Mouse (Mus musculus) hindbrain, embryonic 11.5 days (tissue): Measurements from ENCODE around the gene Lpar2. TPM values are rescaled to one million over a fixed set of nuclear protein-coding genes. Genes with fewer than 3 reads are reported as not detected.

Experiments used
- ATAC-seq: fragments of 200-750 bp; cut with Nextera tagmentation; 2 replicates; pipeline ENCODE4 v1.8.0; 2017; ENCODE audit warnings: mild to moderate bottlenecking, moderate TSS enrichment, moderate library complexity; ENCODE audit not compliant: low FRiP score
- DNase-seq: peaks from one replicate; pipeline ENCODE4 v3.0.0-alpha.2; 2015; ENCODE audit warnings: low spot score
- H3K27ac ChIP-seq: fragments of 300-500 bp; sonication (generic); 2 replicates; pipeline ENCODE4 v1.5.1; 2014; ENCODE audit warnings: mild to moderate bottlenecking, low read depth, low read length
- H3K27me3 ChIP-seq: fragments of 300-500 bp; sonication (generic); 2 replicates; pipeline ENCODE4 v1.6.1; 2014; ENCODE audit warnings: mild to moderate bottlenecking, low read length, moderate library complexity, mixed read lengths; ENCODE audit not compliant: control insufficient read depth, insufficient read depth
- H3K36me3 ChIP-seq: fragments of 300-500 bp; sonication (generic); 2 replicates; pipeline ENCODE4 v1.6.1; 2014; ENCODE audit warnings: mild to moderate bottlenecking, low read length, moderate library complexity, mixed read lengths; ENCODE audit not compliant: control insufficient read depth, insufficient read depth
- H3K4me1 ChIP-seq: fragments of 300-500 bp; sonication (generic); replicated peaks from 2 replicates; pipeline ENCODE4 v1.6.1; 2014; ENCODE audit warnings: low read length, mixed read lengths; ENCODE audit not compliant: control insufficient read depth, insufficient read depth
- H3K4me2 ChIP-seq: fragments of 300-500 bp; sonication (generic); replicated peaks from 2 replicates; pipeline ENCODE4 v1.6.1; 2014; ENCODE audit warnings: mild to moderate bottlenecking, low read depth, low read length
- H3K4me3 ChIP-seq: fragments of 300-500 bp; sonication (generic); 2 replicates; pipeline ENCODE4 v1.5.1; 2014; ENCODE audit warnings: low read depth, low read length
- H3K9ac ChIP-seq: fragments of 300-500 bp; sonication (generic); 2 replicates; pipeline ENCODE4 v1.6.1; 2014; ENCODE audit warnings: low read depth, low read length
- H3K9me3 ChIP-seq: fragments of 300-500 bp; sonication (generic); 2 replicates; pipeline ENCODE4 v1.6.1; 2016; ENCODE audit warnings: low read length; ENCODE audit not compliant: control insufficient read depth
- WGBS: fragments of 180-500 bp; shearing (Covaris S2); extraction: QIAGEN DNeasy Blood & Tissue Kit; methylation state at CpG from one replicate; pipeline ENCODE4 v1.1.7; 2014; 5-methylcytosine and 5-hydroxymethylcytosine counted together
- polyA plus RNA-seq: library from polyadenylated mRNA; unstranded; fragments of >200 nt; fragmentation: Nextera tagmentation; extraction: Ambion mirVana; gene quantifications from 2 replicates; pipeline ENCODE4 v1.2.1, GENCODE M21; 2014

Gene Lpar2
- polyA plus RNA-seq, 1 experiment from 2014 or later, result 1.2 TPM

- Histone ChIP-seq H3K27ac (no peak overlapping the region), H3K4me3 (no peak overlapping the region), H3K27me3 (no peaks in the 10 kb centered on the region), H3K9me3 (no peaks in the 10 kb centered on the region), H3K36me3 (no peaks in the 10 kb centered on the region), H3K4me1 (no peaks in the 10 kb centered on the region), H3K4me2 (no peak overlapping the region), H3K9ac (no peak overlapping the region)
- ATAC-seq (no peak), DNase-seq (no peak)
- WGBS, result 85% methylated on average over 11 of the region's 11 CpGs
Measured at GRCm38 (mm10) chr8:69870003-69870765, 48.0 kb downstream of the Lpar2 start.

DNA sequence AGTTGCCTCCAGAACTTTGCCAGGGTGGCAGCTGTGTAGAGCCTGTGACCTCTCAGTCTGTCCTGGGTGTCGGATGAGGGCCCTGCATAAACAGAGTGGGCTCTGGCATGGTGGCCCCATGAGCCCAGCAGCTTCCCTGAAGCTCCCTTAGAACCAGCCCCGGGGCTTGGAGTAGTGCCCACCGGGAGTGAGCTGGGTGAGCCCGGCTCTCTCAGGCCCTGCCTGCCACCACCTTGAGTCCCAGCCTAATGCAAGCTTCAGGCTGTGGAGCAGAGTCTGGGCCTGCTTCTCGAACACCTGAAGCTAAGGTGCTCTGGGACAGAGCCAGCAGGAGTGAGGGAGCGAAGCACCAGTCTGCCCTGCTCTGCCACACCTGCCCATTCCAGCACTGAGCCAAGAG is 48.7 kb downstream of the Lpar2 start:
- Histone ChIP-seq H3K4me3 (no peak overlapping the region), H3K27ac (no peak overlapping the region), H3K27me3 (no peaks in the 10 kb centered on the region), H3K9ac (no peak overlapping the region), H3K4me1 (no peaks in the 10 kb centered on the region), H3K9me3 (no peaks in the 10 kb centered on the region), H3K4me2 (no peak overlapping the region), H3K36me3 (no peaks in the 10 kb centered on the region)
- DNase-seq (no peak), ATAC-seq (no peak)
- 96% methylated on average over 6 of the region's 6 CpGs for WGBS

- H3K36me3 ChIP-seq, result no peaks in the 10 kb centered on the region
- no peaks in the 10 kb centered on the region for H3K4me1 ChIP-seq
- no peak overlapping the region for H3K4me3 ChIP-seq
- H3K4me2 ChIP-seq, result no peak overlapping the region
- DNase-seq (peak; percentile 86), ATAC-seq (no peak)
- H3K27ac ChIP-seq, result no peak overlapping the region
- WGBS, result 12% methylated on average over 9 of the region's 9 CpGs
- H3K9me3 ChIP-seq, result no peaks in the 10 kb centered on the region
- no peak overlapping the region for H3K9ac ChIP-seq
- H3K27me3 ChIP-seq, result peaks cover 6% of the 10 kb centered on the region
Measured at GRCm38 (mm10) chr8:69874155-69874554, 51.9 kb downstream of the Lpar2 start.

DNA sequence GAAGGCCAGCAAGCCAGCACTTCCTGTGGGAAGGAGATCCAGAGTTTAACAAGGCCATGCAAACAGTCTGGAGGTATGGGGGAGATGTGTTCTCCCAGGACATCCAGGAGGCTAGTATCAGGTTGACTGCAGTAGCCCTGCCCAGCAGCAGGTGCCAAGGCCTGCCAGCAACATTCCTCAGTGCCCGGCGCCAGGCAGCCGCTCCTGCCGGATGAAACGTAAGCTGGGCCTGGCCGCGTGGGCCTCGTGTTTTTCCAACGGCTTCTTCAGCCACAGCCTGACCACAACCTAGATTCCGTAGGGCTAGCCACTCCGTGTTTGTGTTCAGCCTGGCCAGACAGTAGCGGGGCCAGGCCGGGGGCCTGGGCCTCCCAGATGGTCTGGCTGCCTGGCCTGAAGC is 52.4 kb downstream of the Lpar2 start:
- no peaks in the 10 kb centered on the region for H3K9me3 ChIP-seq
- H3K4me3 ChIP-seq, result no peak overlapping the region
- 88% methylated on average over 13 of the region's 13 CpGs for WGBS
- no peaks in the 10 kb centered on the region for H3K4me1 ChIP-seq
- no peak overlapping the region for H3K9ac ChIP-seq
- no peak for DNase-seq
- H3K36me3 ChIP-seq, result no peaks in the 10 kb centered on the region
- H3K27me3 ChIP-seq, result peaks cover 11% of the 10 kb centered on the region
- no peak overlapping the region for H3K4me2 ChIP-seq
- H3K27ac ChIP-seq, result no peak overlapping the region
- no peak for ATAC-seq

- peaks cover 26% of the 10 kb centered on the region for H3K27me3 ChIP-seq
Measured at GRCm38 (mm10) chr8:69876097-69876496, 53.9 kb downstream of the Lpar2 start.

DNA sequence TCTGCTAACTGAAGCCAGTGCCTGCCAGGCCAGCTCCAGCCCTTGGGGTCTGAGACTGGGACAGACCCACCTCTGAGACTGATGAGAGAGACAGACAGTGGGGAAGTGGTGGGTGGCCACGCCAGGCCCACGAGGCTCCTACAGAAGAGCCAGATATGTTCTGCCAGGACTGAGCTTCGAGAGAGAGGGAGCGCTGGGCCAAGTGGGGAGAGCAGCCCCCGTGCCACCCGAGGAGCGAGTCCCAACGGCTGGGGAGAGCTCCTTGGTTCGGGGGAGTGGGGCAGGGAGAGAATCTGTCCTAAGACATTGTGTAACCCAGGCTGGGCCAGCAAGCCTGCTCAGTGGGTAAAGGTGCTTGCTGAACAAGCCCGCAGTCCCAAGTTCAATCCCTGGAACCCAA is 54.7 kb downstream of the Lpar2 start:
- DNase-seq (no peak), ATAC-seq (no peak)
- H3K4me3 ChIP-seq, result no peak overlapping the region
- no peaks in the 10 kb centered on the region for H3K36me3 ChIP-seq
- no peak overlapping the region for H3K4me2 ChIP-seq
- H3K4me1 ChIP-seq, result peaks cover 2% of the 10 kb centered on the region; the same call in 1 of the 2 replicates
- H3K9ac ChIP-seq, result no peak overlapping the region
- 77% methylated on average over 10 of the region's 10 CpGs for WGBS
- H3K27me3 ChIP-seq, result peaks cover 35% of the 10 kb centered on the region
- no peak overlapping the region for H3K27ac ChIP-seq
- no peaks in the 10 kb centered on the region for H3K9me3 ChIP-seq

More at GRCm38 (mm10) chr8:69876097-69876496, 53.9 kb downstream of the Lpar2 start:
- Histone ChIP-seq H3K4me3 (no peak overlapping the region), H3K36me3 (no peaks in the 10 kb centered on the region), H3K9me3 (no peaks in the 10 kb centered on the region), H3K4me1 (no peaks in the 10 kb centered on the region), H3K9ac (no peak overlapping the region), H3K27ac (no peak overlapping the region), H3K4me2 (no peak overlapping the region)
- ATAC-seq (no peak), DNase-seq (no peak)
- 44% methylated on average over 10 of the region's 10 CpGs for WGBS

DNA sequence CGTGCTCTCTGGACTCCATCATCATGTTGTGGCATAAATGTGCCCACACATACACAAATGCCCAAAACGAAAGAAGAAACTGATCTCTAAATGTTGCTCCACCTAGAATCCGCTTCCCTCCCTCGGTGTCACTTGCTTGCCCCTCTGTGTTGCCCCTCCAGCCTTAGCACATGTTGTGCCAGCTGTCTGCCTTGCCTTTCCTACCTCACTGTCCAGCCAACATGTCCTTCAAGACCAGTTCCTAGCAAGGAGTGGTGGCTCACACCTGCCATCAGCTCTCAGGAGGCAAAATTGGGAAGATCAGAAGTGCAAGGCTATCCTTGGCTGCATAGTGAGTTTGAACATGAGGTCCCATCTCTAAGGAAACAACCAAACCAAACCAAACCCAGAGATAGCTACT is 55.2 kb downstream of the Lpar2 start:
- DNase-seq, result no peak
- Histone ChIP-seq H3K27me3 (peaks cover 39% of the 10 kb centered on the region), H3K36me3 (no peaks in the 10 kb centered on the region), H3K9ac (no peak overlapping the region), H3K27ac (no peak overlapping the region), H3K4me2 (no peak overlapping the region), H3K4me1 (peaks cover 6% of the 10 kb centered on the region; the same call in 1 of the 2 replicates), H3K9me3 (no peaks in the 10 kb centered on the region), H3K4me3 (no peak overlapping the region)
- WGBS, result 83% methylated on average over 4 of the region's 4 CpGs
- no peak for ATAC-seq

DNA sequence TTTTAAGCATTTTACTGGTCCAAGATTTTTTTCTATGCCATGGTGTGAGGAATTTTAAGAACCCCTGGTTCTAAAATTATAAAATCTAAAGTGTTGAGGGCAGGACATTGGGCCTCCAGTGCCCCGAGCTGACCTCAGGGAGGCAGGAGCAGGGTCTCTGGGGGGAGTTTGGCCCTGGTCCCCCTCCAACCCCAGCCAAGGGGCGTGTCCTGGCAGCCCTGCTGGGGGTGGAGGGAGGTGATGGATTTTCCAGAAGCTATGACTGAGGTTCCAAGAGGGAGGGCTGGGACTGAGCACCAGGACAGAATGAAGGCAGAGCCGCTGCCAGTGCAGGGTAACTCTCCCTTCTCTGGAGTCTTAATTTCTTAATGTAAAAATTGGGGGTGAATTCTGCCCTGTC is 55.8 kb downstream of the Lpar2 start:
- Histone ChIP-seq H3K9me3 (no peaks in the 10 kb centered on the region), H3K27me3 (peaks cover 45% of the 10 kb centered on the region), H3K27ac (no peak overlapping the region), H3K9ac (no peak overlapping the region), H3K4me2 (no peak overlapping the region), H3K4me1 (peaks cover 6% of the 10 kb centered on the region; the same call in 1 of the 2 replicates), H3K4me3 (no peak overlapping the region), H3K36me3 (no peaks in the 10 kb centered on the region)
- 56% methylated on average over 3 of the region's 3 CpGs for WGBS
- no peak for DNase-seq
- ATAC-seq, result no peak

DNA sequence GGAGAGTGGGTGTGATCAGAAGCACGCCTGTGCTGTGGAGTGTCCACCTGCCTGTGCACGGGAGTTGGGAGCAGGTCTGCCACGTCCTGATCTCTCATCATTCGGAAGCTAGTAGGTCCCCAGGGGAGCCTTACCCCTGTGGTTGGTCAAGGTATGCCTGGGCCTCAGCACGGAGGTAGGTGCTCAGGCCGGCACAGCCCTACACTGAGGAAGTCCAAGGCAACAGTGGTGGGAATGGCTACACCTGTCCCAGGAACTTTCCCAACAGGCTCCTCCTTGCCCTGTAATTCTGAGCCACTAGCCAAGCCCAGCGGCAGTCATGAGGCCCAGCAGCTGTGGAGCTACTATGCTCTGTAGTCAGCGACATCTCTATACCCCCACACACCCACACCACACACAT is 57.4 kb downstream of the Lpar2 start:
- H3K4me2 ChIP-seq, result no peak overlapping the region
- ATAC-seq (no peak), DNase-seq (no peak)
- peaks cover 6% of the 10 kb centered on the region; the same call in 1 of the 2 replicates for H3K4me1 ChIP-seq
- H3K9ac ChIP-seq, result no peak overlapping the region
- H3K27me3 ChIP-seq, result peaks cover 62% of the 10 kb centered on the region
- WGBS, result 56% methylated on average over 8 of the region's 8 CpGs
- no peak overlapping the region for H3K4me3 ChIP-seq
- H3K36me3 ChIP-seq, result no peaks in the 10 kb centered on the region
- H3K9me3 ChIP-seq, result no peaks in the 10 kb centered on the region
- no peak overlapping the region for H3K27ac ChIP-seq
